Mouse (Mus musculus) brown adipose tissue, adult 24 weeks (tissue): ENCODE results near the gene Prm2. TPM values are rescaled to one million over a fixed set of nuclear protein-coding genes. Genes with fewer than 3 reads are reported as not detected.

Source experiments
- H3K27ac ChIP-seq: fragments of 200-500 bp; replicated peaks from 2 replicates; pipeline ENCODE4 v1.5.1; 2012; ENCODE audit warnings: low read depth, mild to moderate bottlenecking, low read length
- H3K4me1 ChIP-seq: fragments of 200-500 bp; 2 replicates; pipeline ENCODE4 v1.6.1; 2012; ENCODE audit warnings: low read length, mixed read lengths; ENCODE audit not compliant: control insufficient read depth, insufficient read depth, insufficient read length
- H3K4me3 ChIP-seq: fragments of 200-500 bp; 2 replicates; pipeline ENCODE4 v1.5.1; 2012; ENCODE audit warnings: low read depth, mild to moderate bottlenecking, low read length, moderate library complexity; ENCODE audit not compliant: insufficient read depth
- polyA plus RNA-seq: library from polyadenylated mRNA; stranded (reverse); fragments of >200 nt; gene quantifications from 2 replicates; pipeline ENCODE4 v1.2.4, GENCODE M21; 2012; ENCODE audit not compliant: missing spikeins, insufficient read depth, insufficient read length

The Prm2 gene
- polyA plus RNA-seq, 1 experiment, result not detected

- H3K4me3 ChIP-seq, result no peak overlapping the region
- no peaks in the 10 kb centered on the region for H3K4me1 ChIP-seq
- no peak overlapping the region for H3K27ac ChIP-seq
Measured at GRCm38 (mm10) chr16:10786782-10787547, 9.0 kb downstream of the Prm2 start.

- Histone ChIP-seq H3K4me1 (no peaks in the 10 kb centered on the region), H3K27ac (peak overlapping the region; percentile 92), H3K4me3 (peak overlapping the region; percentile 92)
Measured at GRCm38 (mm10) chr16:10786288-10786687, 9.6 kb downstream of the Prm2 start.

- Histone ChIP-seq H3K4me1 (no peaks in the 10 kb centered on the region), H3K4me3 (peak within 1 kb of the TSS; percentile 92), H3K27ac (peak within 1 kb of the TSS; percentile 92)
Measured at GRCm38 (mm10) chr16:10785371-10786231, 10.3 kb downstream of the Prm2 start, which contains the start of gene Socs1. Gene Socs1, minus strand, starts transcription at chr16:10785536.

- H3K27ac ChIP-seq, result peak overlapping the region; percentile 40
- peak overlapping the region; percentile 92 for H3K4me3 ChIP-seq
- H3K4me1 ChIP-seq, result no peaks in the 10 kb centered on the region
Measured at GRCm38 (mm10) chr16:10784793-10785370, 11.1 kb downstream of the Prm2 start.

GRCm38 (mm10) chr16:10783883-10784792 lies 11.8 kb downstream of the Prm2 start:
- no peaks in the 10 kb centered on the region for H3K4me1 ChIP-seq
- H3K4me3 ChIP-seq, result peak overlapping the region; percentile 74
- H3K27ac ChIP-seq, result no peak overlapping the region

- H3K27ac ChIP-seq, result no peak overlapping the region
- no peaks in the 10 kb centered on the region for H3K4me1 ChIP-seq
- H3K4me3 ChIP-seq, result no peak overlapping the region
Measured at GRCm38 (mm10) chr16:10783451-10783850, 12.5 kb downstream of the Prm2 start.

- Histone ChIP-seq H3K27ac (no peak overlapping the region), H3K4me1 (no peaks in the 10 kb centered on the region), H3K4me3 (no peak overlapping the region)
Measured at GRCm38 (mm10) chr16:10783152-10783434, 12.8 kb downstream of the Prm2 start.

- H3K4me3 ChIP-seq, result no peak overlapping the region
- no peak overlapping the region for H3K27ac ChIP-seq
- H3K4me1 ChIP-seq, result no peaks in the 10 kb centered on the region
Measured at GRCm38 (mm10) chr16:10782377-10783151, 13.4 kb downstream of the Prm2 start.

- Histone ChIP-seq H3K4me1 (no peaks in the 10 kb centered on the region), H3K4me3 (no peak overlapping the region), H3K27ac (no peak overlapping the region)
Measured at GRCm38 (mm10) chr16:10781862-10782371, 14.0 kb downstream of the Prm2 start.

GRCm38 (mm10) chr16:10780631-10781120 lies 15.3 kb downstream of the Prm2 start:
- Histone ChIP-seq H3K4me3 (no peak overlapping the region), H3K27ac (no peak overlapping the region), H3K4me1 (no peaks in the 10 kb centered on the region)

GRCm38 (mm10) chr16:10777579-10778160 lies 18.3 kb downstream of the Prm2 start:
- Histone ChIP-seq H3K27ac (no peak overlapping the region), H3K4me1 (no peaks in the 10 kb centered on the region), H3K4me3 (no peak overlapping the region)

GRCm38 (mm10) chr16:10776322-10776721 lies 19.6 kb downstream of the Prm2 start:
- Histone ChIP-seq H3K4me1 (no peaks in the 10 kb centered on the region), H3K27ac (no peak overlapping the region), H3K4me3 (no peak overlapping the region)

- Histone ChIP-seq H3K4me3 (no peak overlapping the region), H3K4me1 (no peaks in the 10 kb centered on the region; the same call in 1 of the 2 replicates), H3K27ac (no peak overlapping the region)
Measured at GRCm38 (mm10) chr16:10774726-10775125, 21.2 kb downstream of the Prm2 start.
